Mouse (Mus musculus) ES-E14 (cell line): ENCODE results near the gene Dcp1a.

Experiments used
- CHD2 ChIP-seq: IDR thresholded peaks from 2 replicates; pipeline ENCODE4 v1.6.1; 2014; ENCODE audit warnings: mild to moderate bottlenecking, low read depth, low read length, inconsistent platforms
- HCFC1 ChIP-seq: IDR thresholded peaks from 2 replicates; pipeline ENCODE4 v1.6.1; 2012; ENCODE audit warnings: low read length, inconsistent platforms, borderline replicate concordance; ENCODE audit not compliant: insufficient read depth
- MAFK ChIP-seq: IDR thresholded peaks from 2 replicates; pipeline ENCODE4 v1.6.1; 2014; ENCODE audit warnings: mild to moderate bottlenecking, low read depth, low read length, inconsistent platforms; ENCODE audit not compliant: insufficient read depth
- ZC3H11A ChIP-seq: IDR thresholded peaks from 2 replicates; pipeline ENCODE4 v1.6.1; 2012; ENCODE audit warnings: low read depth, mild to moderate bottlenecking, inconsistent platforms, low read length, borderline replicate concordance

- no peak for TF ChIP-seq HCFC1
- TF ChIP-seq CHD2: no peak
- TF ChIP-seq ZC3H11A: no peak
- TF ChIP-seq MAFK: no peak
These were observed 77.3 kb downstream of the Dcp1a start for GRCm38 (mm10) chr14:30556651-30557050.
